Mouse (Mus musculus) midbrain, embryonic 14.5 days (tissue): ENCODE measurements around the gene Defb20. TPM values are rescaled to one million over a fixed set of nuclear protein-coding genes. Genes with fewer than 3 reads are reported as not detected.

Experiments used
- ATAC-seq: fragments of 200-750 bp; cut with Nextera tagmentation; 2 replicates; pipeline ENCODE4 v1.8.0; 2017; ENCODE audit warnings: moderate number of reproducible peaks, moderate library complexity; ENCODE audit not compliant: low FRiP score, low TSS enrichment
- DNase-seq: peaks from one replicate; pipeline ENCODE4 v3.0.0-alpha.2; 2015
- H3K27ac ChIP-seq: fragments of 300-500 bp; sonication (generic); replicated peaks from 2 replicates; pipeline ENCODE4 v1.5.1; 2014; ENCODE audit warnings: mild to moderate bottlenecking, low read depth, low read length, moderate library complexity
- H3K27me3 ChIP-seq: fragments of 300-500 bp; sonication (generic); 2 replicates; pipeline ENCODE4 v1.6.1; 2014; ENCODE audit warnings: low read length, control low read depth, mixed read lengths; ENCODE audit not compliant: control insufficient read depth, insufficient read depth
- H3K36me3 ChIP-seq: fragments of 300-500 bp; sonication (generic); 2 replicates; pipeline ENCODE4 v1.6.1; 2014; ENCODE audit warnings: low read length, control low read depth; ENCODE audit not compliant: control insufficient read depth, insufficient read depth
- H3K4me1 ChIP-seq: fragments of 300-500 bp; sonication (generic); 2 replicates; pipeline ENCODE4 v1.6.1; 2014; ENCODE audit warnings: mild to moderate bottlenecking, antibody characterized with exemption, low read length, control low read depth; ENCODE audit not compliant: control insufficient read depth, insufficient read depth
- H3K4me2 ChIP-seq: fragments of 300-500 bp; sonication (generic); 2 replicates; pipeline ENCODE4 v1.6.1; 2014; ENCODE audit warnings: mild to moderate bottlenecking, low read length, moderate library complexity
- H3K4me3 ChIP-seq: fragments of 300-500 bp; sonication (generic); replicated peaks from 2 replicates; pipeline ENCODE4 v1.5.1; 2014; ENCODE audit warnings: low read depth, low read length
- H3K9ac ChIP-seq: fragments of 300-500 bp; sonication (generic); replicated peaks from 2 replicates; pipeline ENCODE4 v1.6.1; 2014; ENCODE audit warnings: mild to moderate bottlenecking, low read length, moderate library complexity
- H3K9me3 ChIP-seq: fragments of 300-500 bp; sonication (generic); 2 replicates; pipeline ENCODE4 v1.6.1; 2016; ENCODE audit warnings: low read length, control low read depth, mixed read lengths; ENCODE audit not compliant: control insufficient read depth
- WGBS: fragments of 180-500 bp; shearing (Covaris S2); extraction: QIAGEN DNeasy Blood & Tissue Kit; methylation state at CpG from one replicate; pipeline ENCODE4 v1.1.7; 2014; 5-methylcytosine and 5-hydroxymethylcytosine counted together
- polyA plus RNA-seq: library from polyadenylated mRNA; unstranded; fragments of >200 nt; fragmentation: Nextera tagmentation; extraction: Ambion mirVana; gene quantifications from 2 replicates; pipeline ENCODE4 v1.2.1, GENCODE M21; 2014

Defb20 gene
- polyA plus RNA-seq, 1 experiment from 2014 or later, result not detected

DNA sequence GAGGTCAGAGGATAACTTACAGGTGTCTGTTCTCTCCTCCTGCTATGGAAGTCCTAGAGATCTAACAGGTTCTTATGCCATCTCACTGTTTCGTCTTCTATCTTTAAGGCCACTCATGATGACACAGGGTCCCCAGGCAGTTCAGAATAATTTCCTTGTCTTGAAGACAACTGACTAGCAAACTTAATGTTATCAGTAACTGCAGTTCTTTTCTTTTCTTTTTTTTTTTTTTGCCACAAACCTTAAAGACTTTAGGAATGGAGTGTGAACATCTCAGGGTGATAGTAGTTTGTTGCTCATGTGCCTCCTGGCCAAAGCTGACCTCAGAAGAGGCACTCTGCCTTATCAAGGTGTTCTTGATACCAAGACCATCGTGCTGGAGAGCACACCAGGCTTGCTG lies 30.2 kb upstream of the Defb20 start:
- DNase-seq, result no peak
- WGBS, result 68% methylated on average over 2 of the region's 2 CpGs
- no peaks in the 10 kb centered on the region for H3K4me1 ChIP-seq
- no peaks in the 10 kb centered on the region for H3K9me3 ChIP-seq
- no peaks in the 10 kb centered on the region for H3K27me3 ChIP-seq
- H3K36me3 ChIP-seq, result no peaks in the 10 kb centered on the region
- no peak for ATAC-seq
- no peak overlapping the region for H3K27ac ChIP-seq
- no peak overlapping the region for H3K4me2 ChIP-seq
- no peak overlapping the region for H3K4me3 ChIP-seq
- H3K9ac ChIP-seq, result no peak overlapping the region

GRCm38 (mm10) chr2:152447461-152447860 lies 29.4 kb upstream of the Defb20 start:
- WGBS, result 52% methylated on average over 5 of the region's 5 CpGs
- no peak overlapping the region for H3K4me3 ChIP-seq
- no peaks in the 10 kb centered on the region for H3K27me3 ChIP-seq
- no peak overlapping the region for H3K9ac ChIP-seq
- H3K27ac ChIP-seq, result no peak overlapping the region
- H3K4me2 ChIP-seq, result no peak overlapping the region
- no peaks in the 10 kb centered on the region for H3K36me3 ChIP-seq
- ATAC-seq (no peak), DNase-seq (no peak)
- H3K9me3 ChIP-seq, result no peaks in the 10 kb centered on the region
- H3K4me1 ChIP-seq, result no peaks in the 10 kb centered on the region

DNA sequence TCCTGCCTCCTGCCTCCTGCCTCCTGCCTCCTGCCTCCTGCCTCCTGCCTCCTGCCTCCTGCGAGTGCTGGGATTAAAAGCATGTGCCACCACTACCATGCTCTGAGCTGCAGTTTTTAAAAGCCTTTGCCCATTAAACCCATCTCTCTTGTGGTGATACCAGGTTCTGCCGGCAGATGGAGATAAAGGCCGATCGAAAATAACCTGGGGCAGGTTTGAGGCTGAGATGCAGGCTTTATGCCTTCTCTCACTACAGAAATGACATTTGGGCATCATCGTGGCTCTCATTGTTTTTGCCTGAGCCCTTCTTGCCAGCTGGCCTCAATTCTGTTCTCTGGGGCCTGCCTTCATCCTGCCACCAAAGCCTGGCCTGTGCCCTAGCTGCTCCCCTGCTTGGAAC lies 26.6 kb upstream of the Defb20 start:
- Histone ChIP-seq H3K4me1 (no peaks in the 10 kb centered on the region), H3K4me2 (no peak overlapping the region), H3K9ac (no peak overlapping the region), H3K27ac (no peak overlapping the region), H3K4me3 (no peak overlapping the region), H3K27me3 (no peaks in the 10 kb centered on the region), H3K9me3 (no peaks in the 10 kb centered on the region), H3K36me3 (no peaks in the 10 kb centered on the region)
- WGBS, result 5% methylated on average over 5 of the region's 5 CpGs
- no peak for ATAC-seq
- DNase-seq, result peak; percentile 84

GRCm38 (mm10) chr2:152452101-152452781 lies 24.6 kb upstream of the Defb20 start:
- DNase-seq (no peak), ATAC-seq (no peak)
- 72% methylated on average over 4 of the region's 4 CpGs for WGBS
- Histone ChIP-seq H3K4me3 (no peak overlapping the region), H3K27ac (no peak overlapping the region), H3K36me3 (no peaks in the 10 kb centered on the region), H3K9ac (no peak overlapping the region), H3K9me3 (no peaks in the 10 kb centered on the region), H3K27me3 (no peaks in the 10 kb centered on the region), H3K4me1 (no peaks in the 10 kb centered on the region), H3K4me2 (no peak overlapping the region)

GRCm38 (mm10) chr2:152459241-152459640 lies 17.6 kb upstream of the Defb20 start:
- Histone ChIP-seq H3K9me3 (no peaks in the 10 kb centered on the region), H3K9ac (no peak overlapping the region), H3K36me3 (no peaks in the 10 kb centered on the region), H3K27ac (no peak overlapping the region), H3K27me3 (no peaks in the 10 kb centered on the region), H3K4me3 (no peak overlapping the region), H3K4me2 (no peak overlapping the region), H3K4me1 (no peaks in the 10 kb centered on the region)
- no peak for DNase-seq
- WGBS, result 75% methylated on average over 13 of the region's 13 CpGs
- no peak for ATAC-seq

DNA sequence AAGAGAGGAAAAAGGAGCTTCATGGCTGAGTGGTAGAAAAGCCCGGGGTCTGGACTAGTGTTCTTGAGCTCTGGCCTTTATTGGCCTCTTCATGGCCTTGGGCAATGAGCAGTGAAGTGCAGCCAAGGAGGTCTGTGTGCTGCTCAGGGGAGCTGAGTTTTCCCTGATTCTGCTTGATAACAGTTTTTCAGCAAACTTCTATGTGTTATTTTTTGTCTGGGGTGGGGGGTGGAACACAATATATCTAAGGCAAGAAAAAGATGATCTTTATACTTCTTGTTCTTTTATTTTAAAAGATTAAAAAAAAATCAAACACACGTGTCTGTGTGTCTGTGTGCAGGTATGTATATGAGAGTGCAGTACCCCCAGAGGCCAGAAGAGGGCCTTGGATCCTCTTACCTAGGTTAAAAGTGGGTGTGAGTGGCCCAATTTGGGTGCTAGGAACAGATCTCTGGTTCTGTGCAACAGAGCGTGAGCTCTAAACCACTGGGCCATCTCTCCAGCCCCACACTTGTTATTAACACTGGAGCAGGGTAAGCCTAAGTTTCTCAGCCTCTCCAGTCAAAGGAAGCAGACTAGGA lies 12.2 kb upstream of the Defb20 start, which contains the start of gene Defb23:
Gene Defb23, minus strand, starts transcription at position 51 of the 581 bp plus-strand sequence.
- H3K4me3 ChIP-seq, result no peak within 1 kb of the TSS
- H3K9me3 ChIP-seq, result no peaks in the 10 kb centered on the region
- H3K27me3 ChIP-seq, result no peaks in the 10 kb centered on the region
- ATAC-seq, result no peak
- H3K27ac ChIP-seq, result no peak within 1 kb of the TSS
- no peak for DNase-seq
- H3K4me1 ChIP-seq, result no peaks in the 10 kb centered on the region
- no peak within 1 kb of the TSS for H3K4me2 ChIP-seq
- no peak within 1 kb of the TSS for H3K9ac ChIP-seq
- 88% methylated on average over 3 of the region's 3 CpGs for WGBS
- no peaks in the 10 kb centered on the region for H3K36me3 ChIP-seq

- H3K27ac ChIP-seq, result no peak overlapping the region
- WGBS, result 33% methylated on average over 7 of the region's 7 CpGs
- ATAC-seq (no peak), DNase-seq (peak; percentile 82)
- no peaks in the 10 kb centered on the region for H3K27me3 ChIP-seq
- H3K4me2 ChIP-seq, result no peak overlapping the region
- no peak overlapping the region for H3K4me3 ChIP-seq
- H3K9me3 ChIP-seq, result no peaks in the 10 kb centered on the region
- H3K4me1 ChIP-seq, result no peaks in the 10 kb centered on the region
- H3K36me3 ChIP-seq, result no peaks in the 10 kb centered on the region
- H3K9ac ChIP-seq, result no peak overlapping the region
Observed at GRCm38 (mm10) chr2:152470973-152471372, 5.9 kb upstream of the Defb20 start.

DNA sequence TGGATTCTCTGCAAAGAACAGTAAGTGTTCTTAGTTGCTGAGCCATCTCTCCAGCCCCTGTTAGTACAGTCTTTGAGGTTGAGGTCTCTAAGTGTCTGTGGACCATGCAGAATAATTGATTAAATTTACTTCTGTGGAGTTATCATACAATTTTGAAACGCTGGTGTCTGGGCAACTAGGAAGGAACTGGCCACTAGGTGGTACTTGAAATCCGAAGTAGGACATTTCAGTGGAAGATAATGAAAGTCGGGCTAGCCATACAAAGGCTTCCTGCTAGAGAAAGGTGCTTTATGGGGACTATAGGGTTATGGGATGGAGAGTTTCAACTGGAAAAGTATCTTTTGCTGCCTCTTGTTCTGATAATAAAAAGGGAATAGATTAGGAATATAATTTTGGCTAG lies 4.4 kb upstream of the Defb20 start:
- H3K9ac ChIP-seq, result no peak overlapping the region
- no peaks in the 10 kb centered on the region for H3K27me3 ChIP-seq
- H3K36me3 ChIP-seq, result no peaks in the 10 kb centered on the region
- H3K4me2 ChIP-seq, result no peak overlapping the region
- no peak overlapping the region for H3K4me3 ChIP-seq
- WGBS, result 33% methylated on average over 3 of the region's 3 CpGs
- peak; percentile 13 for DNase-seq
- H3K27ac ChIP-seq, result no peak overlapping the region
- ATAC-seq, result no peak
- H3K9me3 ChIP-seq, result no peaks in the 10 kb centered on the region
- no peaks in the 10 kb centered on the region for H3K4me1 ChIP-seq

DNA sequence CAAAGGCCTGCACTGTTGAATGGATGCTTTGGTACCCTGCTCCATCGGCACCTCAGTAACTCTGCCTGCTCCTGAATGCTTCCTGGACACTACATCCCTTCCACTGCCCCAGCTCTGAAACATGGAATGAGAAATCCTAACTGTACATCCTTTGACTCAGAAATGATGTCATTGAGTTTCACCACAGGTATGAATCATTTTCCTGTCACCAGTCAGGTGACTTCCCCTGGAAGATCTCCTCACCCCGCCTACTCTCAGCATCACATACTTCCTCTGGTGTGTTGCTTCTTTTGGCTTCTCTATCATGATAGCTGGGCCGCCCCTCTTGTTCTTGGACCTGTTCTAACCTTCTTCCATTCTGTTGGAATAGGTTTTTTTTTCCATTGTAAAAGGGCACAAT lies 4.0 kb downstream of the Defb20 start:
- H3K27ac ChIP-seq, result no peak overlapping the region
- ATAC-seq, result no peak
- H3K4me3 ChIP-seq, result no peak overlapping the region
- H3K9me3 ChIP-seq, result no peaks in the 10 kb centered on the region
- DNase-seq, result no peak
- no peaks in the 10 kb centered on the region for H3K36me3 ChIP-seq
- H3K4me2 ChIP-seq, result no peak overlapping the region
- H3K4me1 ChIP-seq, result no peaks in the 10 kb centered on the region
- H3K27me3 ChIP-seq, result no peaks in the 10 kb centered on the region
- no peak overlapping the region for H3K9ac ChIP-seq
- 90% methylated on average over 3 of the region's 3 CpGs for WGBS
